Mouse (Mus musculus): Measurements from ENCODE around the gene Fbrsl1. TPM values are rescaled to one million over a fixed set of nuclear protein-coding genes. Genes with fewer than 3 reads are reported as not detected.
A peak's percentile ranks its signal among the peaks of the same experiment; 100 is the strongest.

Fbrsl1 gene
- polyA plus RNA-seq, 1 experiment from 2014 or later, result 24.8 TPM

DNA sequence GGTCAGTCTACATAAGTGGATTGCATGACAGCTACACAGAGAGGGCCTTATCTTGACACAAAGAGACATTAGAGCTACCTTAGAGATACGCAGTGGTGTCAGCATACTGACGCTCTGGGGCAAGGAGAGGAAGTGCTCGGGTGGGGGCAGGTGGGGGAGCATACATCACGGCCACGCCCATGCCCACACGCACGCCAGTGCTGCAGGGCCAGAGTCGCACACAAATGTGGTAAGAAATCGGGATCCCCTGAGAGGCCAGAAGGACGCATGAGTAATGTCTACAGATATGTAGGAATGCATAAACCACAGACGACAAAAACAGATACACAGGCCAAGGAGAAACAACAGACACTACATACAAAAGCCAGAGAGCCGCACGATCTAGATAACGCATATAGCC is 35.3 kb downstream of the Fbrsl1 start:
- no peaks in the 10 kb centered on the region for H3K27me3 ChIP-seq (ENCODE audit: control insufficient read depth, insufficient read depth, low read length)
- ATAC-seq (ENCODE audit: low FRiP score) (no peak), DNase-seq (ENCODE audit: low spot score) (no peak)
- no peak overlapping the region for H3K27ac ChIP-seq
- H3K9me3 ChIP-seq (ENCODE audit: control insufficient read depth, low read length), result no peaks in the 10 kb centered on the region
- peaks cover 13% of the 10 kb centered on the region; the same call in 1 of the 2 replicates for H3K36me3 ChIP-seq (replicated peaks; ENCODE audit: control insufficient read depth, insufficient read depth)
- 82% methylated on average over 14 of the region's 14 CpGs for WGBS
- H3K4me2 ChIP-seq (replicated peaks), result no peak overlapping the region
- H3K4me3 ChIP-seq (replicated peaks; ENCODE audit: low read length), result no peak overlapping the region
- peaks cover 35% of the 10 kb centered on the region for H3K4me1 ChIP-seq (replicated peaks; ENCODE audit: control insufficient read depth, insufficient read depth, low read length)
- no peak overlapping the region for H3K9ac ChIP-seq

DNA sequence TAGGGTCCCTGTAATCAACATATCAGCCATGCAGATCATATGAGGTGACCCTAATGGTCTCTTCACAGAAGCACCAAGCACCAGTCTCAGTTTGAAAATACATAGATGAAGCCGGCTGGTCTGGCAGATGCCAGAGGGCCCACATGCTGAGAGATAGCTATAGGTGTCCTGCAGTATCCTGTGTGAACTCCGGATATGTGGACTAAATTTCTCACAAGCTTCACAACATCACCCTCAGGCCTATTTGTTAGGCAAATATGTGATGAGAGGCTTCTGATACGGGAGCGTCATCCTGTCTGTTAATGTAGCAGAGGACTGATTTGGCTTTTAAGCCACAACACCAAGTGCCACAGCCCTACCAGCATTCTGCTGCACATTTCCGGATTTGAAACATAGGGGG is 37.9 kb downstream of the Fbrsl1 start:
- Histone ChIP-seq H3K27ac (no peak overlapping the region), H3K9ac (no peak overlapping the region), H3K9me3 (ENCODE audit: control insufficient read depth, low read length) (no peaks in the 10 kb centered on the region), H3K4me3 (replicated peaks; ENCODE audit: low read length) (no peak overlapping the region), H3K36me3 (replicated peaks; ENCODE audit: control insufficient read depth, insufficient read depth) (peaks cover 10% of the 10 kb centered on the region; the same call in 1 of the 2 replicates), H3K4me1 (replicated peaks; ENCODE audit: control insufficient read depth, insufficient read depth, low read length) (peaks cover 18% of the 10 kb centered on the region), H3K4me2 (replicated peaks) (no peak overlapping the region), H3K27me3 (ENCODE audit: control insufficient read depth, insufficient read depth, low read length) (no peaks in the 10 kb centered on the region)
- WGBS, result 69% methylated on average over 5 of the region's 5 CpGs
- ATAC-seq (ENCODE audit: low FRiP score) (no peak), DNase-seq (ENCODE audit: low spot score) (no peak)

DNA sequence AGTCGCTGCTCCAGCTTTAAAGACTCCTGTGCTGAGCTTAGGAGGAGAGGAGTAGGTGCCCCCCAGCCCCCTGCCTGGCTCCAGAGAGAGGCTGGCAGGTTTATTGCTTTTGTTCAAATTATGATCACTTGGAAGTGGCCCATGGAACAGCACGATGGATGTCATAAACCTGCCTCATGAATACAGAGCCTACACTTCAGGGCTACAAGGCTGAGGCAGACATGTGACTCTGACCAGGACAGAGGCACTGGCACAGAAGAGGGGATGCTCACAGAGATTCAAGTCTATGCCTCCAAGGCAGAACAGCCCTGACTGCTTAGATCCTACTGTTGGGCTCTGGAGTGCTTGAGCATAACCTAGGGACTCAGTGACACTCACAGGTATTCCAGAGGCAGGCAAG is 39.3 kb downstream of the Fbrsl1 start:
- H3K27ac ChIP-seq, result no peak overlapping the region
- ATAC-seq (ENCODE audit: low FRiP score), result no peak
- 79% methylated on average over 2 of the region's 2 CpGs for WGBS
- no peak overlapping the region for H3K4me2 ChIP-seq (replicated peaks)
- no peak overlapping the region for H3K9ac ChIP-seq
- no peaks in the 10 kb centered on the region for H3K9me3 ChIP-seq (ENCODE audit: control insufficient read depth, low read length)
- H3K36me3 ChIP-seq (replicated peaks; ENCODE audit: control insufficient read depth, insufficient read depth), result 0 out of 2 replicates have a peak, but pooled peaks cover 3% of the 10 kb centered on the region
- no peak overlapping the region for H3K4me3 ChIP-seq (replicated peaks; ENCODE audit: low read length)
- H3K4me1 ChIP-seq (replicated peaks; ENCODE audit: control insufficient read depth, insufficient read depth, low read length), result peaks cover 10% of the 10 kb centered on the region
- DNase-seq (ENCODE audit: low spot score), result no peak
- H3K27me3 ChIP-seq (ENCODE audit: control insufficient read depth, insufficient read depth, low read length), result no peaks in the 10 kb centered on the region

GRCm38 (mm10) chr5:110406065-110406714 is 42.1 kb downstream of the Fbrsl1 start:
- no peak overlapping the region for H3K4me3 ChIP-seq (replicated peaks; ENCODE audit: low read length)
- no peaks in the 10 kb centered on the region for H3K27me3 ChIP-seq (ENCODE audit: control insufficient read depth, insufficient read depth, low read length)
- no peak for DNase-seq (ENCODE audit: low spot score)
- no peaks in the 10 kb centered on the region for H3K9me3 ChIP-seq (ENCODE audit: control insufficient read depth, low read length)
- H3K4me2 ChIP-seq (replicated peaks), result no peak overlapping the region
- peaks cover 14% of the 10 kb centered on the region for H3K4me1 ChIP-seq (replicated peaks; ENCODE audit: control insufficient read depth, insufficient read depth, low read length)
- 0 out of 2 replicates have a peak, but pooled peaks cover 3% of the 10 kb centered on the region for H3K36me3 ChIP-seq (replicated peaks; ENCODE audit: control insufficient read depth, insufficient read depth)
- peak; percentile 65 for ATAC-seq (ENCODE audit: low FRiP score)
- no peak overlapping the region for H3K9ac ChIP-seq
- H3K27ac ChIP-seq, result no peak overlapping the region
- 39% methylated on average over 8 of the region's 8 CpGs for WGBS

DNA sequence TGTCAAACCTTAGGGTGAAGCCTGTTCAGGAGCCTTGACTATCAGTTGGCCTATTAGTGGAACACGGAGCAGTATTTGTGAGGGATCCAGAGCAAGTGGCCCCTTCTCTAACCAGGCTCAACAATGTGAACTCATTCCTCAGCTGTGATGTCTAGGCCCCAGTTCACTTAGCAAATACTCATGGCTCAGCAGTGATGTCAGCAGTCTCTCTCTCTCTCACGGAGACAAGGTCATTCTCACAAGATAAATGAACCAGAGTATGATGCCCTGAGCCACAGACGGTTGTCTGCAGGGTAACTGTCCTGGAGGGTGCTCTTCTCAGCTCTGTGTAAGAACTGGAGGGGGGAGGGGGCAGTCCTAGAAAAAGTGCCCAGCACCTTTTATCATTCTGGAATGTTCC is 44.4 kb downstream of the Fbrsl1 start:
- no peak overlapping the region for H3K27ac ChIP-seq
- 51% methylated on average over 3 of the region's 3 CpGs for WGBS
- H3K4me3 ChIP-seq (replicated peaks; ENCODE audit: low read length), result no peak overlapping the region
- no peak for ATAC-seq (ENCODE audit: low FRiP score)
- H3K4me2 ChIP-seq (replicated peaks), result no peak overlapping the region
- no peak for DNase-seq (ENCODE audit: low spot score)
- peaks cover 14% of the 10 kb centered on the region for H3K4me1 ChIP-seq (replicated peaks; ENCODE audit: control insufficient read depth, insufficient read depth, low read length)
- H3K9me3 ChIP-seq (ENCODE audit: control insufficient read depth, low read length), result no peaks in the 10 kb centered on the region
- no peaks in the 10 kb centered on the region for H3K36me3 ChIP-seq (replicated peaks; ENCODE audit: control insufficient read depth, insufficient read depth)
- no peaks in the 10 kb centered on the region for H3K27me3 ChIP-seq (ENCODE audit: control insufficient read depth, insufficient read depth, low read length)
- no peak overlapping the region for H3K9ac ChIP-seq

DNA sequence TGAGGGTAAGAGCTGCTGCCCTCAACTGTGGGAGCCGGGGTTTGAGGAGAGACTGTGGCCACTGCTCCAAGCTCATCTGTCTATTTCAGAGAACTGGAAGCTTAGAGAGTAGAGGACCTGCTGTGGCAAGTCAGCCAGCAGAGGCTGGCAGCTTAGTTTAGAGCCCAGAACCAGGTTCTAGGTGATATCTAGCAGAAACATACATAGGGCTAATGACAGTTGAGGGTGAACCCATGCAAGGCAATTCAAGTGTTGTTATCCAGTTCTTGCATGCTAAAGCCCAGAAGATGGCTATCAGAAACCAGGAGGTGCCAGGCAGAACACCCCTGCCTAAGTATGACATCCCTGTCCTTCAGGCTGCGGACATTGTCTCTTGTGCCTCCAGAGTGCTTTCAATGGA is 45.7 kb downstream of the Fbrsl1 start:
- H3K4me3 ChIP-seq (replicated peaks; ENCODE audit: low read length), result no peak overlapping the region
- no peaks in the 10 kb centered on the region for H3K9me3 ChIP-seq (ENCODE audit: control insufficient read depth, low read length)
- WGBS, result 97% methylated on average over 2 of the region's 2 CpGs
- DNase-seq (ENCODE audit: low spot score), result no peak
- no peak overlapping the region for H3K4me2 ChIP-seq (replicated peaks)
- no peaks in the 10 kb centered on the region for H3K36me3 ChIP-seq (replicated peaks; ENCODE audit: control insufficient read depth, insufficient read depth)
- no peak overlapping the region for H3K27ac ChIP-seq
- no peaks in the 10 kb centered on the region for H3K27me3 ChIP-seq (ENCODE audit: control insufficient read depth, insufficient read depth, low read length)
- peaks cover 14% of the 10 kb centered on the region for H3K4me1 ChIP-seq (replicated peaks; ENCODE audit: control insufficient read depth, insufficient read depth, low read length)
- ATAC-seq (ENCODE audit: low FRiP score), result no peak
- H3K9ac ChIP-seq, result no peak overlapping the region

DNA sequence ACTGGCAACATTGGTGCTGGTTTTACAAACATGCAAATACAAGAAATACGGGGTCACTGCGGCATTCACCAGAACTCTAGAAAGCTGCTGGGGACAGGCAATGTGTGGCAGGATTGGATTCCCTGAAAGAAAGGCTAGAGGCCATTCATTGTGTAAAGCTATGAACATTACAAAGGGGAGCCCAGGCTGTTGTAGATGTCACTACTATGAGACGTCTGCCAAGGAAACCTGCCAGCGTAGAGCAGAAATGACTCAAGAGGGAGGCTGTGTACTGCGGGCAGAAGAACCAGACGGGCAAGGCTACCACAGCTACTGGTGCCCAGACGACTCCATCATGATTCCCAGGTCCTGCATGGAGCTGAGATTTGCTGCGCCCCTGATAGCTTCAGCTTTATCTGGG is 47.2 kb downstream of the Fbrsl1 start:
- WGBS, result 78% methylated on average over 8 of the region's 8 CpGs
- no peak overlapping the region for H3K9ac ChIP-seq

DNA sequence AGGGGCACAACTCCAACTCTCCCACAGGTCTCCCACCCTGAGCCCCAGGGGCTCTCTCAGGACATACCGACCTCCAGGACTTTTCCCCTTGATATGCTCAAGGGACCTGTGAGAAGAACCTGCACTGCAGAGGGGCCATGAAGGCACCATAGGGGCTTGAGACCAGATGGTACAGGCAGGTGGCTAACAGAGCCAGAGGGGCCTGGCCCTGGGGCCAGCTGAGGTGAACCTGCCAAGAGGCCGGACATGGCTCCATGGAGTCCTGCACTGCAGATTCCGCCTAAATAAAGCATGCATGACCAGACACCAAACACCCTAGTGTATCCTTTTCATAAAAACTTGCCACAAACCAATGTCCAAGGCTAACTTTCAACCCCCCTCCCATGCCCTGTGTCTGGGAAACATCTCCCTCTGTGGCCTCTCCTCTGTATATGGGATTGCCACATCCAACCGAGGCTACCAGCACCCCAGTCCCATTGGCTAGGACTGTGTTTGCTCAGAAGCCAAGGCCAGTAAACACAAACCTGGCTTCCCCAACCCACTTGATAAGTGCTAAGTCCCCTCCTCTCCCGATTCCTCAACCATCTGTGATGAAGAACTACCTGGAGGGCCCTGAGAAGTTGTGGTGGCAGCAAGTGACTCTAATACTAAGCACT is 53.2 kb downstream of the Fbrsl1 start:
- Histone ChIP-seq H3K4me2 (replicated peaks) (no peak overlapping the region), H3K4me3 (replicated peaks; ENCODE audit: low read length) (no peak overlapping the region), H3K27ac (no peak overlapping the region), H3K36me3 (replicated peaks; ENCODE audit: control insufficient read depth, insufficient read depth) (no peaks in the 10 kb centered on the region; the same call in 1 of the 2 replicates), H3K27me3 (ENCODE audit: control insufficient read depth, insufficient read depth, low read length) (no peaks in the 10 kb centered on the region), H3K9me3 (ENCODE audit: control insufficient read depth, low read length) (no peaks in the 10 kb centered on the region), H3K4me1 (replicated peaks; ENCODE audit: control insufficient read depth, insufficient read depth, low read length) (no peaks in the 10 kb centered on the region), H3K9ac (no peak overlapping the region)
- ATAC-seq (ENCODE audit: low FRiP score) (no peak), DNase-seq (ENCODE audit: low spot score) (no peak)
- WGBS, result 87% methylated on average over 5 of the region's 5 CpGs

More for the DNA sequence above, 47.2 kb downstream of the Fbrsl1 start:
- Histone ChIP-seq H3K9me3 (ENCODE audit: control insufficient read depth, low read length) (no peaks in the 10 kb centered on the region), H3K4me3 (replicated peaks; ENCODE audit: low read length) (no peak overlapping the region), H3K4me1 (replicated peaks; ENCODE audit: control insufficient read depth, insufficient read depth, low read length) (0 out of 2 replicates have a peak, but pooled peaks cover 4% of the 10 kb centered on the region), H3K4me2 (replicated peaks) (no peak overlapping the region), H3K27me3 (ENCODE audit: control insufficient read depth, insufficient read depth, low read length) (no peaks in the 10 kb centered on the region), H3K27ac (no peak overlapping the region), H3K36me3 (replicated peaks; ENCODE audit: control insufficient read depth, insufficient read depth) (no peaks in the 10 kb centered on the region; the same call in 1 of the 2 replicates)
- ATAC-seq (ENCODE audit: low FRiP score), result no peak
- no peak for DNase-seq (ENCODE audit: low spot score)

DNA sequence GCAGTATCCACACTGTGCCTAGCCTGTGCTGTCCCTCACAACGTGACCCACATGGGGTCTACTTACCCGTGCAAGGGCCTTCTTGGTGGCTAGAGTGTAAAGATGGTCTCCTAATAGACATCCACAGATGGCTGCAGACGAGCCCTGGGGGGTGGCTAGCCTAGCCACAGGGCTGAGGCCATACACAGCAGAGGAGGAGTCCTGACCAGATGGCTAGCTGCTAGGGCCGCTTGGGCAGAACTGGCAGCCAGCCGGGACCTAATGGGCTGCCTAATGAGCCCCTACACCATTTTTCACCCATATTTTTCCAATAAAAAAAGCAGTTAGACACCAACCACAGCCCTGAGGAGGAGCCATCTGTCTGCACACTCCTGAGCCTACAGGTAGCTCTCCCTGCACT is 55.6 kb downstream of the Fbrsl1 start:
- DNase-seq (ENCODE audit: low spot score), result no peak
- H3K4me1 ChIP-seq (replicated peaks; ENCODE audit: control insufficient read depth, insufficient read depth, low read length), result peaks cover under 1% of the 10 kb centered on the region
- WGBS, result 47% methylated on average over 5 of the region's 5 CpGs

More for the DNA sequence above, 55.6 kb downstream of the Fbrsl1 start:
- H3K4me3 ChIP-seq (replicated peaks; ENCODE audit: low read length), result no peak overlapping the region
- no peaks in the 10 kb centered on the region; the same call in none of the 2 replicates for H3K36me3 ChIP-seq (replicated peaks; ENCODE audit: control insufficient read depth, insufficient read depth)
- H3K27ac ChIP-seq, result no peak overlapping the region
- H3K27me3 ChIP-seq (ENCODE audit: control insufficient read depth, insufficient read depth, low read length), result no peaks in the 10 kb centered on the region
- ATAC-seq (ENCODE audit: low FRiP score), result peak; percentile 16; the same call in 1 of the 2 replicates
- no peaks in the 10 kb centered on the region for H3K9me3 ChIP-seq (ENCODE audit: control insufficient read depth, low read length)
- H3K4me2 ChIP-seq (replicated peaks), result no peak overlapping the region
- no peak overlapping the region for H3K9ac ChIP-seq

Data from hindbrain, embryonic 14.5 days (tissue).